Mouse (Mus musculus) mature B cell (primary cell): ENCODE results near the gene Ddx39b.

Experiments used
- in situ Hi-C: fragments of 300-500 bp; cut with MboI; formaldehyde crosslinking; loops from 2 replicates; pipeline ENCODE4 v1.14.3; 2019

The Ddx39b gene

GRCm38 (mm10) chr17:35241305-35242014 is at the start of gene Ddx39b:
Gene Ddx39b (plus strand): TSS chr17:35241746.
- in situ Hi-C loops: no loop called here

GRCm38 (mm10) chr17:35192924-35193323 is 48.6 kb upstream of the Ddx39b start:
- in situ Hi-C loops: no loop called here

- in situ Hi-C loops: no loop called here
Observed at GRCm38 (mm10) chr17:35193881-35194843, 47.4 kb upstream of the Ddx39b start, which contains the start of gene Ltb. Gene Ltb (plus strand): TSS chr17:35194439.

GRCm38 (mm10) chr17:35194844-35195630 is 46.5 kb upstream of the Ddx39b start:
- in situ Hi-C loops: no loop called here

- in situ Hi-C loops: no loop called here
Observed at GRCm38 (mm10) chr17:35195631-35196320, 45.8 kb upstream of the Ddx39b start.

- in situ Hi-C loops: no loop called here
Observed at GRCm38 (mm10) chr17:35196321-35196641, 45.3 kb upstream of the Ddx39b start.

- in situ Hi-C loops: no loop called here
Observed at GRCm38 (mm10) chr17:35197126-35197525, 44.4 kb upstream of the Ddx39b start.

- in situ Hi-C loops: no loop called here
Observed at GRCm38 (mm10) chr17:35198029-35198428, 43.5 kb upstream of the Ddx39b start.

- in situ Hi-C loops: no loop called here
Observed at GRCm38 (mm10) chr17:35198946-35199345, 42.6 kb upstream of the Ddx39b start.

- in situ Hi-C loops: no loop called here
Observed at GRCm38 (mm10) chr17:35200398-35200797, 41.1 kb upstream of the Ddx39b start.

- in situ Hi-C loops: no loop called here
Observed at GRCm38 (mm10) chr17:35201128-35201527, 40.4 kb upstream of the Ddx39b start.

GRCm38 (mm10) chr17:35201787-35202186 is 39.8 kb upstream of the Ddx39b start, which contains the start of gene Tnf:
Gene Tnf (minus strand): TSS chr17:35202007.
- in situ Hi-C loops: no loop called here

- in situ Hi-C loops: no loop called here
Observed at GRCm38 (mm10) chr17:35202442-35202841, 39.1 kb upstream of the Ddx39b start.

GRCm38 (mm10) chr17:35204494-35205379 is 36.8 kb upstream of the Ddx39b start, which contains the start of gene Lta:
Gene Lta (minus strand): TSS chr17:35205351.
- in situ Hi-C loops: no loop called here

GRCm38 (mm10) chr17:35205380-35205769 is 36.2 kb upstream of the Ddx39b start:
- in situ Hi-C loops: no loop called here

- in situ Hi-C loops: no loop called here
Observed at GRCm38 (mm10) chr17:35209785-35210535, 31.6 kb upstream of the Ddx39b start.

- in situ Hi-C loops: no loop called here
Observed at GRCm38 (mm10) chr17:35210593-35210992, 31.0 kb upstream of the Ddx39b start.

GRCm38 (mm10) chr17:35213071-35213470 is 28.5 kb upstream of the Ddx39b start:
- in situ Hi-C loops: no loop called here

GRCm38 (mm10) chr17:35218516-35219193 is 22.9 kb upstream of the Ddx39b start:
- in situ Hi-C loops: no loop called here
